Mouse (Mus musculus) stomach, embryonic 16.5 days (tissue): ENCODE data around the gene Ccdc170. TPM values are rescaled to one million over a fixed set of nuclear protein-coding genes. Genes with fewer than 3 reads are reported as not detected.

ENCODE experiments used
- ATAC-seq: fragments of 200-750 bp; cut with Nextera tagmentation; 2 replicates; pipeline ENCODE4 v1.8.0; 2017; ENCODE audit warnings: moderate number of reproducible peaks, moderate TSS enrichment; ENCODE audit not compliant: insufficient read depth, low FRiP score
- H3K27ac ChIP-seq: fragments of 300-500 bp; sonication (generic); 2 replicates; pipeline ENCODE4 v1.5.1; 2014; ENCODE audit warnings: low read length
- H3K27me3 ChIP-seq: fragments of 300-500 bp; sonication (generic); 2 replicates; pipeline ENCODE4 v1.6.1; 2014; ENCODE audit warnings: low read length, control low read depth, mixed read lengths; ENCODE audit not compliant: control insufficient read depth, insufficient read depth
- H3K36me3 ChIP-seq: fragments of 300-500 bp; sonication (generic); 2 replicates; pipeline ENCODE4 v1.6.1; 2014; ENCODE audit warnings: low read length; ENCODE audit not compliant: control insufficient read depth, insufficient read depth
- H3K4me1 ChIP-seq: fragments of 300-500 bp; sonication (generic); 2 replicates; pipeline ENCODE4 v1.6.1; 2014; ENCODE audit warnings: low read length, control low read depth, mixed read lengths; ENCODE audit not compliant: control insufficient read depth, insufficient read depth
- H3K4me2 ChIP-seq: fragments of 300-500 bp; sonication (generic); 2 replicates; pipeline ENCODE4 v1.6.1; 2014; ENCODE audit warnings: low read depth, low read length, mixed read lengths
- H3K4me3 ChIP-seq: fragments of 300-500 bp; sonication (generic); replicated peaks from 2 replicates; pipeline ENCODE4 v1.5.1; 2014; ENCODE audit warnings: mild to moderate bottlenecking, low read length
- H3K9ac ChIP-seq: fragments of 300-500 bp; sonication (generic); 2 replicates; pipeline ENCODE4 v1.6.1; 2014; ENCODE audit warnings: low read length
- H3K9me3 ChIP-seq: fragments of 300-500 bp; sonication (generic); replicated peaks from 2 replicates; pipeline ENCODE4 v1.6.1; 2016; ENCODE audit warnings: low read length, control low read depth; ENCODE audit not compliant: control insufficient read depth
- WGBS: fragments of 180-500 bp; shearing (Covaris S2); extraction: QIAGEN DNeasy Blood & Tissue Kit; methylation state at CpG from one replicate; pipeline ENCODE4 v1.1.7; 2014; 5-methylcytosine and 5-hydroxymethylcytosine counted together
- polyA plus RNA-seq: library from polyadenylated mRNA; unstranded; fragments of >200 nt; fragmentation: Nextera tagmentation; extraction: Ambion mirVana; gene quantifications from 2 replicates; pipeline ENCODE4 v1.2.1, GENCODE M21; 2015

Gene Ccdc170
- polyA plus RNA-seq, 1 experiment from 2014 or later = 0.12 TPM

- no peak overlapping the region for H3K4me2 ChIP-seq
- no peak overlapping the region for H3K9ac ChIP-seq
- 65% methylated on average over 3 of the region's 3 CpGs for WGBS
- no peaks in the 10 kb centered on the region for H3K27me3 ChIP-seq
- no peak overlapping the region for H3K4me3 ChIP-seq
- 0 out of 2 replicates have a peak, but pooled peaks cover 4% of the 10 kb centered on the region for H3K4me1 ChIP-seq
- H3K27ac ChIP-seq = no peak overlapping the region
- no peak for ATAC-seq
- no peaks in the 10 kb centered on the region for H3K36me3 ChIP-seq
- H3K9me3 ChIP-seq = no peaks in the 10 kb centered on the region
Measured at GRCm38 (mm10) chr10:4475431-4475830, 6.9 kb upstream of the Ccdc170 start.

GRCm38 (mm10) chr10:4476604-4477003 is 5.7 kb upstream of the Ccdc170 start:
- H3K9ac ChIP-seq = no peak overlapping the region
- no peaks in the 10 kb centered on the region for H3K27me3 ChIP-seq
- H3K27ac ChIP-seq = no peak overlapping the region
- 0 out of 2 replicates have a peak, but pooled peaks cover 4% of the 10 kb centered on the region for H3K4me1 ChIP-seq
- H3K4me2 ChIP-seq = no peak overlapping the region
- H3K9me3 ChIP-seq = no peaks in the 10 kb centered on the region
- H3K4me3 ChIP-seq = no peak overlapping the region
- no peak for ATAC-seq
- no peaks in the 10 kb centered on the region for H3K36me3 ChIP-seq
- 81% methylated on average over 5 of the region's 5 CpGs for WGBS

GRCm38 (mm10) chr10:4480929-4481328 is 1.4 kb upstream of the Ccdc170 start:
- Histone ChIP-seq H3K4me3 (no peak overlapping the region), H3K36me3 (no peaks in the 10 kb centered on the region), H3K27ac (no peak overlapping the region), H3K4me1 (0 out of 2 replicates have a peak, but pooled peaks cover 4% of the 10 kb centered on the region), H3K4me2 (no peak overlapping the region), H3K27me3 (no peaks in the 10 kb centered on the region), H3K9me3 (no peaks in the 10 kb centered on the region), H3K9ac (no peak overlapping the region)
- WGBS = 51% methylated on average over 3 of the region's 3 CpGs
- ATAC-seq = no peak

GRCm38 (mm10) chr10:4481695-4482094 is 607 bp upstream of the Ccdc170 start:
- Histone ChIP-seq H3K4me3 (no peak overlapping the region), H3K27me3 (no peaks in the 10 kb centered on the region), H3K4me2 (no peak overlapping the region), H3K9ac (no peak overlapping the region), H3K9me3 (no peaks in the 10 kb centered on the region), H3K27ac (no peak overlapping the region), H3K36me3 (no peaks in the 10 kb centered on the region), H3K4me1 (0 out of 2 replicates have a peak, but pooled peaks cover 4% of the 10 kb centered on the region)
- WGBS = 82% methylated on average over 8 of the region's 8 CpGs
- no peak for ATAC-seq

GRCm38 (mm10) chr10:4483848-4484247 is 1.5 kb downstream of the Ccdc170 start:
- Histone ChIP-seq H3K27me3 (no peaks in the 10 kb centered on the region), H3K27ac (no peak overlapping the region), H3K9ac (no peak overlapping the region), H3K4me1 (0 out of 2 replicates have a peak, but pooled peaks cover 4% of the 10 kb centered on the region), H3K9me3 (no peaks in the 10 kb centered on the region), H3K4me3 (no peak overlapping the region), H3K4me2 (no peak overlapping the region), H3K36me3 (no peaks in the 10 kb centered on the region)
- no peak for ATAC-seq
- WGBS = 83% methylated on average over 1 of the region's 1 CpGs

GRCm38 (mm10) chr10:4484986-4485385 is 2.7 kb downstream of the Ccdc170 start:
- H3K27ac ChIP-seq = no peak overlapping the region
- WGBS = 83% methylated on average over 9 of the region's 9 CpGs
- no peak overlapping the region for H3K4me3 ChIP-seq
- H3K36me3 ChIP-seq = no peaks in the 10 kb centered on the region
- H3K9ac ChIP-seq = no peak overlapping the region
- no peaks in the 10 kb centered on the region for H3K9me3 ChIP-seq
- H3K4me1 ChIP-seq = 0 out of 2 replicates have a peak, but pooled peaks cover under 1% of the 10 kb centered on the region
- H3K4me2 ChIP-seq = no peak overlapping the region
- H3K27me3 ChIP-seq = no peaks in the 10 kb centered on the region
- ATAC-seq = no peak

GRCm38 (mm10) chr10:4489865-4490264 is 7.6 kb downstream of the Ccdc170 start:
- no peaks in the 10 kb centered on the region for H3K4me1 ChIP-seq
- H3K4me3 ChIP-seq = no peak overlapping the region
- no peaks in the 10 kb centered on the region for H3K9me3 ChIP-seq
- no peak overlapping the region for H3K27ac ChIP-seq
- 79% methylated on average over 5 of the region's 5 CpGs for whole genome bisulfite sequencing
- no peaks in the 10 kb centered on the region for H3K36me3 ChIP-seq
- ATAC-seq = no peak
- H3K9ac ChIP-seq = no peak overlapping the region
- no peak overlapping the region for H3K4me2 ChIP-seq
- no peaks in the 10 kb centered on the region for H3K27me3 ChIP-seq

- Histone ChIP-seq H3K4me2 (no peak overlapping the region), H3K9me3 (no peaks in the 10 kb centered on the region), H3K27me3 (no peaks in the 10 kb centered on the region), H3K36me3 (no peaks in the 10 kb centered on the region), H3K4me1 (no peaks in the 10 kb centered on the region), H3K9ac (no peak overlapping the region), H3K27ac (no peak overlapping the region), H3K4me3 (no peak overlapping the region)
- WGBS = 51% methylated on average over 2 of the region's 3 CpGs
- no peak for ATAC-seq
Measured at GRCm38 (mm10) chr10:4491281-4491680, 9.0 kb downstream of the Ccdc170 start.

GRCm38 (mm10) chr10:4492045-4492444 is 9.7 kb downstream of the Ccdc170 start:
- no peak overlapping the region for H3K4me3 ChIP-seq
- H3K36me3 ChIP-seq = no peaks in the 10 kb centered on the region
- H3K4me2 ChIP-seq = no peak overlapping the region
- no peaks in the 10 kb centered on the region for H3K27me3 ChIP-seq
- no peak overlapping the region for H3K27ac ChIP-seq
- no peak for ATAC-seq
- no peaks in the 10 kb centered on the region for H3K4me1 ChIP-seq
- no peak overlapping the region for H3K9ac ChIP-seq
- H3K9me3 ChIP-seq = no peaks in the 10 kb centered on the region
- 65% methylated on average over 1 of the region's 1 CpGs for WGBS

GRCm38 (mm10) chr10:4492909-4493308 is 10.6 kb downstream of the Ccdc170 start:
- H3K27ac ChIP-seq = no peak overlapping the region
- no peak for ATAC-seq
- no peak overlapping the region for H3K4me2 ChIP-seq
- H3K9me3 ChIP-seq = no peaks in the 10 kb centered on the region
- H3K4me1 ChIP-seq = no peaks in the 10 kb centered on the region
- no peak overlapping the region for H3K9ac ChIP-seq
- no peaks in the 10 kb centered on the region for H3K36me3 ChIP-seq
- H3K4me3 ChIP-seq = no peak overlapping the region
- 19% methylated on average over 4 of the region's 4 CpGs for WGBS
- no peaks in the 10 kb centered on the region for H3K27me3 ChIP-seq
